Mouse (Mus musculus) heart, adult 10 weeks (tissue): ENCODE measurements around the gene Col11a1. TPM values are rescaled to one million over a fixed set of nuclear protein-coding genes. Genes with fewer than 3 reads are reported as not detected.

ENCODE experiments used
- polyA plus RNA-seq: library from polyadenylated mRNA; stranded (reverse); fragments of 350-450 nt; fragmentation: Illumina TruSeq; extraction: RNeasy Lipid Tissue Mini Kit (QIAGEN cat#74804); gene quantifications from one replicate; pipeline ENCODE4 v1.2.3, GENCODE M21; 2014; ENCODE audit warnings: low read depth, low replicate concordance

Gene Col11a1
- polyA plus RNA-seq, result 0.18 TPM

GRCm38 (mm10) chr3:114029971-114030635 lies at the start of gene Col11a1:
Gene Col11a1, plus strand, starts transcription at chr3:114030540.

